Mouse (Mus musculus) forebrain, embryonic 13.5 days (tissue): Measurements from ENCODE around the gene Retnlg. TPM values are rescaled to one million over a fixed set of nuclear protein-coding genes. Genes with fewer than 3 reads are reported as not detected.

Experiments used
- ATAC-seq: fragments of 200-750 bp; cut with Nextera tagmentation; 2 replicates; pipeline ENCODE4 v1.8.0; 2017
- H3K27ac ChIP-seq: fragments of 300-500 bp; sonication (generic); 2 replicates; pipeline ENCODE4 v1.5.1; 2015; ENCODE audit warnings: inconsistent platforms, mild to moderate bottlenecking, moderate library complexity
- H3K27me3 ChIP-seq: fragments of 300-500 bp; sonication (generic); 2 replicates; pipeline ENCODE4 v1.6.1; 2015; ENCODE audit warnings: mild to moderate bottlenecking, inconsistent platforms
- H3K36me3 ChIP-seq: fragments of 300-500 bp; sonication (generic); 2 replicates; pipeline ENCODE4 v1.6.1; 2015; ENCODE audit warnings: mild to moderate bottlenecking, inconsistent platforms; ENCODE audit not compliant: poor library complexity, severe bottlenecking
- H3K4me1 ChIP-seq: fragments of 300-500 bp; sonication (generic); 2 replicates; pipeline ENCODE4 v1.6.1; 2015; ENCODE audit warnings: inconsistent platforms
- H3K4me2 ChIP-seq: fragments of 300-500 bp; sonication (generic); 2 replicates; pipeline ENCODE4 v1.6.1; 2015; ENCODE audit warnings: inconsistent platforms, mild to moderate bottlenecking, moderate library complexity
- H3K4me3 ChIP-seq: fragments of 300-500 bp; sonication (generic); 2 replicates; pipeline ENCODE4 v1.5.1; 2015; ENCODE audit warnings: mild to moderate bottlenecking, inconsistent platforms
- H3K9ac ChIP-seq: fragments of 300-500 bp; sonication (generic); 2 replicates; pipeline ENCODE4 v1.6.1; 2015; ENCODE audit warnings: mild to moderate bottlenecking, inconsistent platforms
- H3K9me3 ChIP-seq: fragments of 300-500 bp; sonication (generic); replicated peaks from 2 replicates; pipeline ENCODE4 v1.6.1; 2016; ENCODE audit warnings: inconsistent platforms
- WGBS: fragments of 180-500 bp; shearing (Covaris S2); methylation state at CpG from one replicate; pipeline ENCODE4 v1.1.7; 2015; 5-methylcytosine and 5-hydroxymethylcytosine counted together
- polyA plus RNA-seq: library from polyadenylated mRNA; unstranded; fragments of >200 nt; fragmentation: Nextera tagmentation; extraction: Ambion mirVana; gene quantifications from 2 replicates; pipeline ENCODE4 v1.2.1, GENCODE M21; 2015

Retnlg gene
- polyA plus RNA-seq, 1 experiment from 2014 or later, result not detected

DNA sequence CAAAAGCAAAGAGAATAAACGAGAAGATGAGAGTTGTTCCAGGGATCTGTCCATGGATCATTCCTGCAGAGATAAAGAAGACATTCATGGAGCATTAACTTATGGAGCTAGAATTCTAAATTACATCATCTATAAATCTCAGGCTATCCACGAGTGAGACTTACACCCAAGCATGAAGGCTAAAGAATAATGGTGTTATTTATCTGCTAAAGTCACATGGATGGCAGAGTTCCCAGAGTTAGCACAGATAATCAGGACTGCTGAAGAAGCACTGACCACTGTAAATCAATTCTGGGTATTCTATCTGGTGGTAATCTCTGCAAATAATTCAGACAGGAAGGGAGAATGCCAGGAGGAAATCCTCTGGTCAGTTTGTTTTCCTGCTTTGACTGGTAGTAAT is 18.3 kb downstream of the Retnlg start:
- WGBS, result 67% methylated on average over 2 of the region's 2 CpGs
- H3K27me3 ChIP-seq, result no peaks in the 10 kb centered on the region
- H3K4me3 ChIP-seq, result no peak overlapping the region
- H3K9me3 ChIP-seq, result no peaks in the 10 kb centered on the region
- H3K9ac ChIP-seq, result no peak overlapping the region
- no peak for ATAC-seq
- H3K4me1 ChIP-seq, result no peaks in the 10 kb centered on the region
- H3K36me3 ChIP-seq, result no peaks in the 10 kb centered on the region
- no peak overlapping the region for H3K4me2 ChIP-seq
- no peak overlapping the region for H3K27ac ChIP-seq

DNA sequence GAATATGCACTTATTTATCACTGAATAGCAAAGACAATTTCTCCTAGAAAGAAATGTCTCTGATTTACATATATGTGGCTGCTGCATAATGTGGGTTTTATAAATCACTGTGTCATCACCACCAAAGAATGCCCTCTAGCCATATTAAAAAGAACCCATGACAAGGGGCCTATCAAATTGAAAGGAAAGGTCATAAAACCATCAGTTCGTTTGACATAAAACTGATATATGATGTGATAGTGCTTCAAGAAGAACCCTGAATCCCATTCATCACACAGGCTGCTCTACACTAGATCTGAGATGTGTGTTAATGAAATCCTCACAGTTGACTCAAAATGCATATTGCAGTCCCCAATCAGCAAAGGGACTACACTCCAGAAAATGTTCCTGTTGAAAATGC is 27.4 kb downstream of the Retnlg start:
- Histone ChIP-seq H3K36me3 (no peaks in the 10 kb centered on the region), H3K27me3 (no peaks in the 10 kb centered on the region), H3K4me1 (no peaks in the 10 kb centered on the region), H3K27ac (no peak overlapping the region), H3K9ac (no peak overlapping the region), H3K4me2 (no peak overlapping the region), H3K9me3 (no peaks in the 10 kb centered on the region), H3K4me3 (no peak overlapping the region)
- 87% methylated on average over 1 of the region's 1 CpGs for WGBS
- no peak for ATAC-seq

DNA sequence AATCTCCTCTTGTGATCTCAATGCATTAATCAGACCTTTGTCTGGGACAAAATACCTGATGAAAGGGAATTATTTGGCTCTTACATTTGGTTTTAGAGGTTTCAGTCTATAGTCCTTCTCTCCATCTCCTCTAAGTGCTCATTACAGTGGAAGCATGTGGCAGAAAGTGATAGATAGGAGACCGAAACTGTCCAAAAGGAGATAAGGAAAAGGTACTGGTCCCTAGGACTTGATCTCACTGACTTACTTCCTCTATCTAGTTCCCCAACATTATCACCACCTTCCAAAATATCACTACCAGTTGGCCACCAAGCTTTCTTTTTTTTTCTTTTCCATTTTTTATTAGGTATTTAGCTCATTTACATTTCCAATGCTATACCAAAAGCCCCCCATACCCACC is 38.8 kb downstream of the Retnlg start:
- no peaks in the 10 kb centered on the region for H3K36me3 ChIP-seq
- 100% methylated on average over 1 of the region's 1 CpGs for WGBS
- no peak overlapping the region for H3K4me3 ChIP-seq
- H3K27ac ChIP-seq, result no peak overlapping the region
- no peaks in the 10 kb centered on the region for H3K27me3 ChIP-seq
- H3K4me2 ChIP-seq, result no peak overlapping the region
- H3K4me1 ChIP-seq, result no peaks in the 10 kb centered on the region
- H3K9ac ChIP-seq, result no peak overlapping the region
- no peak for ATAC-seq
- no peaks in the 10 kb centered on the region for H3K9me3 ChIP-seq

DNA sequence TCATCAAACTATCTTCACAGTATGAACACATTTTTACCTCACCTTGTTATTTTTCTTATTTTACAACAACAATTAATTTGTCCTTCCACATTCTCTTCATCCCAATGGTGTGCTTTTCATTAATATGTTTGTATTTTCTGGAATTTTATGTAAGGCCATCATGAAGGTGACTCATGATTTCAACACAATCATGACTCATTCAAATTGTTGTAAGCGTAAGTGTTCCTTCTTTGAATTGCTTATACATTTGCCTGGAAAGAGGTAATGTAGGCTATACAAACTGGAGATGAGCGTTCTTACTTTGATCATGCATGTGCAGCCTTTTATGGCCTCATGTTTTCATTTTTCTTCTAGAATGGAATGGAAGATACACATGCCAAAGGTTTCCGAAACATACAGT is 40.8 kb downstream of the Retnlg start:
- Histone ChIP-seq H3K27me3 (no peaks in the 10 kb centered on the region), H3K9me3 (no peaks in the 10 kb centered on the region), H3K27ac (no peak overlapping the region), H3K4me3 (no peak overlapping the region), H3K9ac (no peak overlapping the region), H3K4me1 (no peaks in the 10 kb centered on the region), H3K4me2 (no peak overlapping the region), H3K36me3 (no peaks in the 10 kb centered on the region)
- WGBS, result 93% methylated on average over 3 of the region's 3 CpGs
- no peak for ATAC-seq

DNA sequence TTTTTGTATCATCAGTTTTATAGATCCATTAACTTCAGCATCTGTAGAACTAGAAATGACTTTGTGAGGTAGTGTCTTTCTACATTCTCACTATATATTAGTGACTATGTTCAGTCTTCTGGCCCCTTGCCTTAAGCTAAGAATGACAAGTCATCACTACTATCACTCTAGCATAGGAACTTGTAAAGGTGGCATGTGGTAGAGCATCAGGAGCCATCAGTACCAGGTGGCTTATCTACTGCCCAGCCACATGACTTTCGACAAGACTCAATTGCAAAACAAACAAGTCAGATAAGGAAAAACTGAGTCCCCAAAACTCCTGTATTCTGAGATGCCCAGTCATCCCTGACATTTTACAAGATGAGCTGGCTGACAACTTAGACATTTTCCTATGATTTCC is 51.3 kb downstream of the Retnlg start:
- Histone ChIP-seq H3K36me3 (peaks cover 52% of the 10 kb centered on the region), H3K9ac (no peak overlapping the region), H3K27me3 (no peaks in the 10 kb centered on the region), H3K4me1 (no peaks in the 10 kb centered on the region), H3K27ac (no peak overlapping the region), H3K9me3 (no peaks in the 10 kb centered on the region), H3K4me2 (no peak overlapping the region), H3K4me3 (no peak overlapping the region)
- whole genome bisulfite sequencing, result 97% methylated on average over 1 of the region's 1 CpGs
- ATAC-seq, result no peak

Other genes with a start within 250 kb of the Retnlg start
- not detected in 2 replicates for gene Trat1, start 100.6 kb upstream of the Retnlg start, polyA plus RNA-seq
- gene Retnlb, start 55.8 kb upstream of the Retnlg start, polyA plus RNA-seq, result not detected in 2 replicates
- not detected in 2 replicates for gene Retnla, start 30.1 kb upstream of the Retnlg start, polyA plus RNA-seq
- 46.5 and 51.7 TPM in 2 replicates for gene Dzip3, start 121.5 kb downstream of the Retnlg start, polyA plus RNA-seq
- gene Cip2a, start 121.6 kb downstream of the Retnlg start, polyA plus RNA-seq, result 37.1 TPM in 2 replicates
- gene Myh15, start 184.9 kb downstream of the Retnlg start, polyA plus RNA-seq, result 0.05 and 0.06 TPM in 2 replicates